Mouse (Mus musculus) layer of hippocampus, postnatal 10 days (tissue): ENCODE data around the gene St6galnac1. TPM values are rescaled to one million over a fixed set of nuclear protein-coding genes. Genes with fewer than 3 reads are reported as not detected.
"Not testable (repeated sequence)": the region's sequence is repeated elsewhere in the genome, so short reads cannot be mapped to it uniquely, and the experiment has no call there.

Experiments
- DNase-seq, 2 experiments: peaks; one replicate each; pipeline ENCODE4 v3.0.0; 2021; ENCODE audit warnings: low spot score in 2 of 2
- long read RNA-seq: library from polyadenylated mRNA; stranded (forward); transcript quantifications from one replicate; pipeline ENCODE4 v2.0.0, GENCODE M21; 2023
- total RNA-seq, 2 experiments: library from RNA; stranded (reverse); gene quantifications; 2 replicates each; pipeline ENCODE4 v1.2.3; 2021

Gene St6galnac1
- total RNA-seq, result not detected
- long read RNA-seq, result 0 reads

DNA sequence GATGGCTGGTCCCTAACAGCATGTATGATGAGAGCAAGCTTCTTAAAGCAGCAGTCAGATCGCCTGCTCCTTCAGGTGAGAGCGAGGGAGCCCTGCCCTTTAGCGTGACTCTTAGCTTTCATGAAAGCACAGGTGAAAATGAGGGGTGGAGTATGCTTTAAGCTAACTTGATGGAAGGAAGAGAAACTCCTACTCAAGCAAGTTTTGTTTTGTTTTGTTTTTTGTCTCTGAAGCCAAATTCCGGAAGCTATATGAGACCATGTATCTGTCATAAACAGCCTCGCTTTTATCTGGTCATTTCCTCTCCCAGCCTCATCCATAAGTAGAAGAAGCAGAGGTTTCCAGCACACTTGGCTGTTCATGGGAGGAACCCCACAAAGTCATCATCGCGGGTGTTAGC lies at the start of gene St6galnac1:
Gene St6galnac1 (minus strand): TSS at position 101 of the 400 bp plus-strand sequence.
- no peak for DNase-seq

DNA sequence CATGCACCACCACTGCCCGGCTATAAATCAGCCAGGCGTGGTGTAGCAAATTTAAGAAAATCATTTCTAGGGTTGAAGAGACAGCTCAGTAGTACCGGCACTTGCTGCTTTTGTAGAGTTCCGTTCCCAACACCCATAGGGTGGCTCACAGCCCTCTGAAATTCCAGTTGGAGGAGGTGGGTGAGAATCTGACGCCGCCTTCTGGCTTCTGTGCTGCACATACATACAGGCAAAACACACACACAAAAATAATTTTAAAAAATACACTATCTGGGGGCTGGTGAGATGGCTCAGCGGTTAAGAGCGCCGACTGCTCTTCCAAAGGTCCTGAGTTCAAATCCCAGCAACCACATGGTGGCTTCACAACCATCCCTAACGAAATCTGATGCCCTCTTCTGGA lies 48.6 kb upstream of the St6galnac1 start:
- not testable (repeated sequence) for DNase-seq

- DNase-seq, result no peak
Measured at GRCm38 (mm10) chr11:116823255-116823654, 47.9 kb upstream of the St6galnac1 start.

DNA sequence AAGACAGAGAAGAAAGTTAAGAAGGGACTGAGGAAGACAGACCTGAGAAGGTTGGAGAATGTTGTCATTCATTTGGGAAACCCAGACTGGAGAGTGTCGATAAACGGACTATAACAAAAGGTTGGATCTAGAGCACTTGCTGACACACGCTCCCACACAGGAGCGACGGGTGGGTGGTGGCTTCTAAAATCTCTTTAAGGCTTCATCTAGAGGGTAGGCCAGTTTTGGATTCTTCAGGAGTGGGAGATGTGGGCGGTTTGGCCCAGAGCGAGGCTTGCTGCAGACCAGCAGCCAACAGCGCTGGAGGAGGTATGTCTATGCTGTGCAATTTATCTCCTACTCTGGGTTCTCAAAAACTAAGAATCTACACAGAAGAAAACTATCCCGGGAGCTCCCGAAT lies 47.3 kb upstream of the St6galnac1 start:
- no peak for DNase-seq

GRCm38 (mm10) chr11:116822215-116822614 lies 46.9 kb upstream of the St6galnac1 start:
- no peak for DNase-seq

GRCm38 (mm10) chr11:116821057-116821940 lies 46.0 kb upstream of the St6galnac1 start:
- DNase-seq, result no peak

GRCm38 (mm10) chr11:116819932-116820593 lies 44.8 kb upstream of the St6galnac1 start:
- no peak for DNase-seq

- DNase-seq, result no peak
Measured at GRCm38 (mm10) chr11:116818722-116819121, 43.4 kb upstream of the St6galnac1 start.

DNA sequence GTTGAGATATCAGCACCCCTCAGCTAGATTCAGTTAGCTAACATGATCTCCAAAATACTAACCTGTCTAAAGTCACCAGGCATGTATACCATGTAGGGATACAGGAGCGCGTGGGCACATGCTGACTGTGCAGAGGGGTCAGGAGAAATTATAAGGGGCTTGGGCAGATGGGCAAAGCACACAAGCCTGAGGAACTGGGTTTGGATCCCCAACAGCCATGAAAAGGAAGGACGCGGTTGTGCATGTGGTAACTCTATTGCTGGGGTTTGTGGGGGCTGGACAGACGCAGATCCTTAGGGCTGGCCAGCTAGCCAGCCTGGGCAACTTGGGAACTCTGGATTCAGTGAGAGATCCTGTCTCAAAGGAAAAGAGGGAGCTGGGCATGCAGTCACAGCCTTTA lies 42.3 kb upstream of the St6galnac1 start:
- DNase-seq, result no peak

DNA sequence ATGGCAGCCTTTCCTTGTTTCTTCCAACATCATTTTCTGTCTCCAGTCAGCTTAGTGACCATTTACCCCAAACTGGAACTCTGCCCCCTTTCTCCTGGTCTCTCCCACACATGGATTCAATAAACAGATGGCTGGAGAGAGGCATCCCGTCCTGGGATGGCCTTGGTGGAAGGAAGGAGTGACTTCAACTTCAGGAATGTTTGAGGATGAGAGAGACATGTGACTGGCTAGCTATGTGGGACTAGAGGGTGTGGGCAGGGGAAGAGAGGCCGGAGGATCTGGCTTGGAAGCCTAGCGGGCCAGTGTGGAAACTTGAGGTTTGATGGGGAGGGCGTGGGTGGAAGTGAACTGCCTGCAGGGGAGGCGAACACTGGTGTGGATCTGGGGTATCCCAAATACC lies 41.5 kb upstream of the St6galnac1 start:
- DNase-seq, result no peak

- no peak for DNase-seq
Measured at GRCm38 (mm10) chr11:116814884-116815415, 39.6 kb upstream of the St6galnac1 start.

GRCm38 (mm10) chr11:116814076-116814883 lies 39.0 kb upstream of the St6galnac1 start:
- peak; percentile 50 to 52 for DNase-seq

DNA sequence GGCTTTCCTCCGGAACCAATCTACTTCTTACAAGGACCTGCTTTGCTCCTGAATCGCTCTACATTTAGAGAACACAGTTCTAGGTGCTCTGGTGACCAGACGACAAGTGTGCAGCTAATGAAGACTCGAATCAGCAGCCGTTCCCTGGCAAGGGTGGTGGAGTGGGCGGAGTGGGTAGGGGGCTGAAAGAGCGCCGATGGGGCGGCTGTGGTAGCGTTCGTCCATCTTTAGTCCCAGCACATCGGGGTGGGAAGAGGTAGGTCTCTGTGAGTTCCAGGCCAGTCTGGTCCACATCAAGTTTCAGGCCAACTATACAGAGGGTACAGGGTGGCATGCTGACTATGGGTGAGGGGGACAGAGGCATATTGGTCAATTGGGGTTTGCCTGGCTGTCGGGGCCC lies 38.3 kb upstream of the St6galnac1 start:
- no peak for DNase-seq

- DNase-seq, result no peak
Measured at GRCm38 (mm10) chr11:116812793-116813529, 37.7 kb upstream of the St6galnac1 start.

- DNase-seq, result peak; percentile 73 to 78
Measured at GRCm38 (mm10) chr11:116810983-116811901, 35.9 kb upstream of the St6galnac1 start.

- no peak for DNase-seq
Measured at GRCm38 (mm10) chr11:116810528-116810927, 35.2 kb upstream of the St6galnac1 start.

DNA sequence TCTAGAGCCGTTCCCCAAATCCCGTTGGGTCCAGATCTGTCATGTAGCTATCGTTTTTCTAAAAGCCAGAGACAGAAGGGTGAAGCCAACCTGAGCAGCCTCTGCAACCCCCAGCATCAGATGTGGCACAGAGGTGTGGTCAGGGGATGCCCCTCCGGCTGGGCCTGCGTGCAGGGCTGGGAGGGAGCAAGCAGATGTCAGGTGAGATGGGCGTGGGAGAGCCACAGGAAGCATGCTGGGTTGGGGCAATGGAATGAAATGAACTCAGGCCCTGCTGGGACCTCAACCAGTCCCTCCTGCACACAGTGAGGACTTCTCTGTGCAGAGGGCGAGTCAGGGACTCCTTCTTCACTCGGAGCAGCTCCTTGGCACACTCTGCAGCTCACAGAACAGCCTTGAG lies 34.2 kb upstream of the St6galnac1 start:
- no peak for DNase-seq

- DNase-seq, result no peak
Measured at GRCm38 (mm10) chr11:116808811-116809395, 33.6 kb upstream of the St6galnac1 start.
